In genomic region chr4:150040003-150040581, GRCm38 (mm10) we compare ENCODE assay signal across 21 mouse cellular contexts. TPM values are rescaled to one million over a fixed set of nuclear protein-coding genes. Genes with fewer than 3 reads are reported as not detected.
DNase-seq lines count a peak whose midpoint lies in the region; TF ChIP-seq lines count a peak whose summit lies in the region.
"Had no signal": no experiment of that assay in that cellular context is flagged by ENCODE, and none has a peak within 500 bp of the region (broad histone marks: within the 10 kb centered on the region; RNA-seq: fewer than 3 reads in every experiment).

No protein-coding gene starts in this region.

- no peaks in the 10 kb centered on the region for H3K36me3 ChIP-seq in CH12.LX (replicated peaks in 1 of 2; ENCODE audit: control insufficient read depth in 1 of 2, insufficient read depth in 1 of 2, low read length in 1 of 2)
- no peaks in the 10 kb centered on the region for H3K36me3 ChIP-seq in ES-E14 (ENCODE audit: control insufficient read depth, insufficient read depth, low read length, poor library complexity, severe bottlenecking)
- H3K36me3 ChIP-seq: forebrain, embryonic 10.5 days; G1E; hindbrain, embryonic 12.5 days; hindbrain, embryonic 15.5 days had no signal

- no peak for TF ChIP-seq POLR2A in CH12.LX (IDR thresholded peaks at IDR 0.05; ENCODE audit: low read depth, low read length)

- no peak for TF ChIP-seq RAD21 in CH12.LX (IDR thresholded peaks at IDR 0.05; ENCODE audit: low read depth, low read length)

- dilution Hi-C loops in CH12.LX (cut with MboI; ENCODE audit: extremely low pct_ligation_motif_present, extremely low pct_unique_long_range_greater_than_20kb, low sequenced_read_pairs), result no loop called here

- no peaks in the 10 kb centered on the region for H3K27me3 ChIP-seq in CH12.LX (replicated peaks)
- H3K27me3 ChIP-seq: Patski had no signal

- H3K9me3 ChIP-seq in CH12.LX (replicated peaks; ENCODE audit: low read length) (peaks cover 7% of the 10 kb centered on the region), ES-E14 (ENCODE audit: control insufficient read depth, insufficient read depth, low read depth, low read length) (no peaks in the 10 kb centered on the region)
- H3K9me3 ChIP-seq: forebrain, embryonic 13.5 days; hindbrain, embryonic 12.5 days; hindbrain, embryonic 15.5 days had no signal

- in situ Hi-C loops in CH12.LX (cut with MboI; ENCODE audit: low pct_ligation_motif_present, low pct_unique_long_range_greater_than_20kb, low sequenced_read_pairs), result no loop called here
- in situ Hi-C loops in ES-E14 (cut with MboI; ENCODE audit: low sequenced_read_pairs in 2 of 2, unreplicated experiment in 2 of 2), result no loop called here

- DNase-seq in A20 (ENCODE audit: low read depth, low spot score), result peak; percentile 57
- DNase-seq in CH12.LX (ENCODE audit: extremely low read depth), result peak; percentile 40
- no peak for DNase-seq in ES-E14 (ENCODE audit: low read depth, low spot score)
- no peak for DNase-seq in layer of hippocampus, postnatal 25 days (ENCODE audit: extremely low spot score in 1 of 2, low spot score in 1 of 2)
- DNase-seq in thymus, postnatal 4 days, result no peak
- no peak for DNase-seq in adrenal gland, adult (ENCODE audit: inconsistent age in 2 of 2, low spot score in 1 of 2)
- DNase-seq: adrenal gland, postnatal 10 days; adrenal gland, postnatal 36 days; cerebellum, adult 18-20 months; cerebellum, adult 9-10 months; cerebellum, postnatal 14 days; gastrocnemius, adult 2 months; gastrocnemius, postnatal 14 days; heart, adult 11 months had no signal

- H3K4me1 ChIP-seq in CH12.LX (ENCODE audit: control insufficient read depth in 1 of 2, insufficient read depth in 2 of 2) (peaks cover 11 to 44% of the 10 kb centered on the region in 2 experiments), ES-E14 (ENCODE audit: control insufficient read depth in 2 of 2, insufficient read depth in 2 of 2, low read length in 2 of 2, poor library complexity in 1 of 2) (peaks cover 6 to 25% of the 10 kb centered on the region in 2 experiments)
- H3K4me1 ChIP-seq: forebrain, embryonic 10.5 days; forebrain, embryonic 13.5 days; hindbrain, embryonic 12.5 days; hindbrain, embryonic 15.5 days had no signal

- no peaks in the 10 kb centered on the region for H3K79me2 ChIP-seq in CH12.LX (replicated peaks; ENCODE audit: control insufficient read depth, extremely low read depth, insufficient read depth, poor library complexity, severe bottlenecking)

- H3K4me3 ChIP-seq in CH12.LX (replicated peaks in 1 of 3; ENCODE audit: low read depth in 2 of 3, low read length in 2 of 3, poor library complexity in 1 of 3) (no peak overlapping the region), ES-E14 (ENCODE audit: insufficient read depth in 1 of 2, low read depth in 1 of 2, low read length in 2 of 2, poor library complexity in 1 of 2, severe bottlenecking in 1 of 2) (no peak overlapping the region)
- H3K4me3 ChIP-seq: forebrain, embryonic 10.5 days; forebrain, embryonic 13.5 days; gastrocnemius, adult 2 months; hindbrain, embryonic 12.5 days; hindbrain, embryonic 15.5 days had no signal

- no peak overlapping the region for H3K9ac ChIP-seq in CH12.LX (ENCODE audit: insufficient read depth, low read depth)
- H3K9ac ChIP-seq in ES-E14 (ENCODE audit: insufficient read depth, low read depth, low read length, poor library complexity, severe bottlenecking), result no peak overlapping the region; the same call in 1 of the 2 replicates
- H3K9ac ChIP-seq: forebrain, embryonic 13.5 days; hindbrain, embryonic 12.5 days; hindbrain, embryonic 15.5 days had no signal

- no peak for TF ChIP-seq CTCF in CH12.LX (conservative IDR thresholded peaks at IDR 0.05 in 1 of 2, IDR thresholded peaks at IDR 0.05 in 1 of 2; ENCODE audit: low read depth in 2 of 2, low read length in 2 of 2)

- H3K27ac ChIP-seq in CH12.LX (ENCODE audit: insufficient read depth, low read depth) (no peak overlapping the region), ES-E14 (ENCODE audit: insufficient read depth, low read depth, low read length, poor library complexity, severe bottlenecking) (peak overlapping the region; percentile 76)
- H3K27ac ChIP-seq: forebrain, embryonic 10.5 days; forebrain, embryonic 13.5 days; gastrocnemius, adult 2 months; hindbrain, embryonic 12.5 days; hindbrain, embryonic 15.5 days had no signal

- peak; percentile 65 for TF ChIP-seq EP300 in CH12.LX (IDR thresholded peaks at IDR 0.05; ENCODE audit: low read length)

- H3K4me2 ChIP-seq in CH12.LX (ENCODE audit: insufficient read depth, low read depth, poor library complexity, severe bottlenecking), result no peak overlapping the region
- H3K4me2 ChIP-seq: forebrain, embryonic 13.5 days; heart, embryonic 11.5 days; hindbrain, embryonic 12.5 days; hindbrain, embryonic 15.5 days had no signal

TF ChIP-seq in CH12.LX, 34 proteins besides CTCF, POLR2A, EP300 and RAD21 (continues in another document):
- TF ChIP-seq NRF1 (IDR thresholded peaks at IDR 0.05; ENCODE audit: low read depth, low read length), result no peak
- TF ChIP-seq TCF12 (IDR thresholded peaks at IDR 0.05; ENCODE audit: low read depth, low read length), result peak; percentile 52
- no peak for TF ChIP-seq HCFC1 (IDR thresholded peaks at IDR 0.05; ENCODE audit: low read depth, low read length)
- no peak for TF ChIP-seq TBP (conservative IDR thresholded peaks at IDR 0.05; ENCODE audit: low read depth, low read length)
- no peak for TF ChIP-seq MAZ (IDR thresholded peaks at IDR 0.05; ENCODE audit: low read depth, low read length)
- TF ChIP-seq GABPA (IDR thresholded peaks at IDR 0.05; ENCODE audit: insufficient replicate concordance, low read depth, low read length), result no peak
- no peak for TF ChIP-seq CHD2 (IDR thresholded peaks at IDR 0.05; ENCODE audit: low read length)
- TF ChIP-seq NELFE (IDR thresholded peaks at IDR 0.05; ENCODE audit: low read depth, low read length), result no peak
- no peak for TF ChIP-seq POLR2AphosphoS2 (IDR thresholded peaks at IDR 0.05; ENCODE audit: low read depth, low read length)
- TF ChIP-seq JUN (IDR thresholded peaks at IDR 0.05; ENCODE audit: insufficient read depth, low read depth, low read length), result peak; percentile 13; the same call in 1 of the 2 replicates
- no peak for TF ChIP-seq KAT2A (IDR thresholded peaks at IDR 0.05; ENCODE audit: insufficient replicate concordance, low read length)
- TF ChIP-seq ETS1 (conservative IDR thresholded peaks at IDR 0.05; ENCODE audit: low read depth, low read length), result 0 out of 2 replicates have a peak, but pooled peaks have one; percentile 5
- TF ChIP-seq ZMIZ1 (IDR thresholded peaks at IDR 0.05; ENCODE audit: low read depth, low read length), result no peak
- 0 out of 2 replicates have a peak, but pooled peaks have one; percentile 36 for TF ChIP-seq SIN3A (IDR thresholded peaks at IDR 0.05; ENCODE audit: low read length)
- no peak for TF ChIP-seq MXI1 (IDR thresholded peaks at IDR 0.05; ENCODE audit: low read depth, low read length)
- TF ChIP-seq MEF2A (IDR thresholded peaks at IDR 0.05; ENCODE audit: borderline replicate concordance, low read depth, low read length), result no peak
- TF ChIP-seq MAFK (IDR thresholded peaks at IDR 0.05; ENCODE audit: insufficient replicate concordance, low read length), result no peak
- TF ChIP-seq BHLHE40 (IDR thresholded peaks at IDR 0.05; ENCODE audit: low read depth, low read length), result no peak
- TF ChIP-seq SMC3 (IDR thresholded peaks at IDR 0.05; ENCODE audit: low read depth, low read length), result 0 out of 2 replicates have a peak, but pooled peaks have one; percentile 2

TF ChIP-seq in ES-E14, 5 proteins besides CTCF, POLR2A, EP300 and RAD21:
- TF ChIP-seq MAFK (IDR thresholded peaks at IDR 0.05; ENCODE audit: insufficient read depth, low read depth, low read length) (no peak), HCFC1 (IDR thresholded peaks at IDR 0.05; ENCODE audit: borderline replicate concordance, insufficient read depth, low read length) (no peak), ZNF384 (IDR thresholded peaks at IDR 0.05; ENCODE audit: low read depth, low read length) (no peak), ZC3H11A (IDR thresholded peaks at IDR 0.05; ENCODE audit: borderline replicate concordance, low read depth, low read length) (no peak), CHD2 (IDR thresholded peaks at IDR 0.05; ENCODE audit: low read depth, low read length) (no peak)

RNA-seq across cellular contexts. Expression of gene H6pd, which starts 31.3 kb away (rescaled TPM):
- total RNA-seq in CH12.LX (2012; rRNA removed) (25.1 and 25.3 TPM in 2 replicates), CH12.LX (2014; rRNA removed) (13.2 and 17.7 TPM in 2 replicates), ES-E14 (2012; rRNA removed) (17.6 and 19.0 TPM in 2 replicates)
- 36.2 and 38.5 TPM in 2 replicates for polyA plus RNA-seq in CH12.LX (2012; ENCODE audit: insufficient read length, low read depth)
- total RNA-seq in layer of hippocampus, postnatal 25 days (2021), result 1 to 10 TPM; 8.8 to 9.1 TPM

RNA-seq across cellular contexts. Expression of gene Gpr157, which starts 47.1 kb away (rescaled TPM):
- total RNA-seq in CH12.LX (2012; rRNA removed), result 1.3 and 2.8 TPM in 2 replicates
- 2.3 and 2.6 TPM in 2 replicates for total RNA-seq in CH12.LX (2014; rRNA removed)
- 3.1 and 3.5 TPM in 2 replicates for polyA plus RNA-seq in CH12.LX (2012; ENCODE audit: insufficient read length, low read depth)
- total RNA-seq in ES-E14 (2012; rRNA removed), result 0.58 and 0.71 TPM in 2 replicates
- 1 to 10 TPM; 1.1 to 1.8 TPM for total RNA-seq in layer of hippocampus, postnatal 25 days (2021)

Comparison
In these comparisons a context has a peak if more than half of its experiments do, and no peak if none do; other contexts are left out.
1. DNase-seq: peak in A20 (single experiment) and CH12.LX (single experiment); none in ES-E14 (single experiment), layer of hippocampus, postnatal 25 days (0 of 2), thymus, postnatal 4 days (single experiment) and adrenal gland, adult (0 of 2).